Mouse (Mus musculus) mesoderm, embryonic 11.5 days (tissue): ENCODE measurements around the gene Elmo3.

Source experiments
- DNase-seq: peaks from one replicate; pipeline ENCODE4 v3.0.0-alpha.2; 2012; ENCODE audit warnings: low read depth, low spot score

The Elmo3 gene

DNA sequence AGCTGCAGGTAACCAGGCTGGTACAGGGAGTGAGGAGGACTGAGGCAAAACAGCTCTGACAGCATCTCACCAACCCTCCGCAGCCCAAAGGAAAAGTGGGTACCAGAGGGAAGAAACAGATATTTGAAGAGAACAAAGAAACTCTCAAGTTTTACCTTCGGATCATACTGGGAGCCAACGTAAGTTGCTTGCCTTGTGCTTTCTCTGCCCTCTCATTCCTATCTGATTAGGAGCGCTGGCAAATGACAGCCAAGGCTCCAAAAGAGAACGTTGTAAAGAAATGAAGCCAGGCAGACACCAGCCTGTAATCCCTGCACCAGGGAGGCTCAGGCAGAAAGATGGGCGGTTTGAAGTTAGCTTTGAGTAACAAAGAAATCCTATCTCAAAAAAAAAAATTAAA is 21.6 kb downstream of the Elmo3 start:
- no peak for DNase-seq

DNA sequence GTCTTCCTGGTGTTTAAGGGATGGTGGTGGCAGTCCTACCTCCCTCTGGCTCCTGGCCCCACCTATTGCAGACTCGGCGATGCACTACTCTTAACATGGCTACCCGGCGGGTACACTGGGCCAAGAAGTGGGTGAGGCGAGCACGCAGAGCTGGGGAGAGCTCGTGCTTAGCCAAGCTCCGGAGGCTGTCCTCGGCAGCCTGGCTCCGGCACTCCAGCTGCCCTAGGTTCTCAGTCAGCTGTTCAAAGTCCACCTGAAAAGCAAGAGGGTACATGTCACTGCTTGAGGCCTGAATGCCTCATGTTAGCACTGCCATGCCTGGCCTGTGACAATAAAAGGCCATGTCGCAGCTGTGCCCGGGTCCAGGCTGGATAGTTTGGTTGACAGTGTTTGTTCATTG is 24.9 kb downstream of the Elmo3 start:
- no peak for DNase-seq

DNA sequence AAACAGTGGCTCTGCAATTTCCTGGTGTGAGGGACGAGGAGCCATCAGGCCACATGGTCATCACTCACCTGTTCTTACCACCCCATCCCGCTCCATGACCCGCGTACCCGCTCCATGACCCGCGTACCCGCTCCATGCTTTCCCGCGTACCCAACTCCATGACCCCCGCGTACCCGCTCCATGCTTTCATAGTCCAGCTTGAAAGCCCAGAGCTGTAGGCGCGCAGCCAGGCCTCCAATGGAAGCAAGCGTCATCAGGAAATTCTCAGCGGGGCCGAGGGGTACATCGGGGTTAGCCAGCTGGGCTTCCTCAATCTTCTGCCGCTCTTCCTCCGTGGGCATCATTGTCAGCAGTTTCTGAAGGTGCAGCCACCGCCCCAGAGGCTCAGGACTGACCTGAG is 26.1 kb downstream of the Elmo3 start:
- DNase-seq: no peak

DNA sequence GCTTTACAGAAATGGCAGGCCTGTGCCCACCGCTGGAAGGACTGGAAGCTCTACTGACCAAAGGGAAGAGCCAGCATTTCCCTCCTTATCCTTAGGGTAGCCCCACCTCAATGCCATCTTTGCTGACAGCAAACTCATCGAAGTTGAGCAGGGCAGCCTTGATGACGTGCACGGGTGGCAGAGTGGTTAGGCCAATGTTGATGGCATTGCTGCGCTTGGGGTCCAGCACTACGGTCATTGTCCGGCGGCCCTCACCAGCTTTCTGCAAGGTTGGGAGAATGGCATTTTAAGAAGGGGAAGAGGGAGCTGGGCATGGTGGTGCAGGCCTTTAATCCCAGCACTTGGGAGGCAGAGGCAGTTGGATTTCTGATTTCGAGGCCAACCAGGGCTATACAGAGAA is 26.5 kb downstream of the Elmo3 start:
- no peak for DNase-seq

DNA sequence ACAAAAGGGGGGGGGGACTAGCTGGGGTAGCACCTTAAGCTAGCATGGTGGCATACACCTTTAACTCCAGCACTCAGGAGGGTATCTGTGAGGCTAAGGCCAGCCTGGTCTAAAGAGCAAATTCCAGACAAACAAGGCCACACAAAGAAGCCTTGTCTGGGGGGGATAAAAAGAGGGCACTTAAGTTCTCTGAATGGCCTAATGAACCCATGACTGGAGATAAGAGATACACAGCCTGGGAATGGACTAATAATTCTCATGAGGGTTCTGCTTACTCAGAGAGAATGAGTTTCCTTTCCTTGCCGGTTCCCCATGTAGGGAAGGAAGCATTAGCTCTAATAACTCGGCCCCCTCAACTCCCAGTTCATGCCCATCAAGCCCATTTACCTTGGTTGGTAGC is 27.1 kb downstream of the Elmo3 start:
- no peak for DNase-seq

DNA sequence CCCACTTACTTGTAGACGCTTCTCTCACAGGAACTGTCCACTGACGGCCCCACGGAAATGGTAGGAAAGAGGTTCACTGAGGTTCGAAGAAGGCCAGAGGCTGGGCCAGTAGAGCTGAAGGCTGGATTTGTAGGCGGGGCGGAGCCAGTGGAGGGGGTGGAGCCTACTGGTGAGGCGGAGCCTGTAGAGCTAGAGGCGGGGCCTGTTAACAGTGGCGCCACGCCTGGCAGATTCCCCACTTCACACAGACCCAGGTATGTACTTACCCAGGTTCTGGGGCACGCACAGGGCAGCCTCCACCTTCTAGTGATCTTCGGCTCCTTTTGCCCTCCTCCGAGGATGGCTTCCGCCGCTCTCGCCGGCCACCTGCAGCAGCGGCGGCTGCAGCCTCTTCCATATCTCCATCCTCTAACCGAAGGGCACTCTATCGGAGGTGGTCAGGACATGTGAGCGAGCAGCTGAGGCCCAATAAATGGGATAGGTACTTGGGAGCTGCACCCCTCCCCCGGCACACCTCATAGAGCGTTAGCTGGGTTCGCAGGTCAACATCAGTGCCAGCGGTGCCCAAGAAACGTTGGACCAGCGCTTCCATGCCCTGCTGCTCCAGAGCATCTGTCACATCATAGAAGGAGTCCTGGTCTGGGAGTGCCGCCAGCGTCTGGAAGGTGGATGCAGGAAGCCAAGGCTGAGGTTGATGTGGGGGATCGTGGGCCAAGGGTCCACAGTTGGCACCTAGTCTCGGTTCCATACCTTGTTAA is 31.2 kb downstream of the Elmo3 start:
- DNase-seq: no peak

DNA sequence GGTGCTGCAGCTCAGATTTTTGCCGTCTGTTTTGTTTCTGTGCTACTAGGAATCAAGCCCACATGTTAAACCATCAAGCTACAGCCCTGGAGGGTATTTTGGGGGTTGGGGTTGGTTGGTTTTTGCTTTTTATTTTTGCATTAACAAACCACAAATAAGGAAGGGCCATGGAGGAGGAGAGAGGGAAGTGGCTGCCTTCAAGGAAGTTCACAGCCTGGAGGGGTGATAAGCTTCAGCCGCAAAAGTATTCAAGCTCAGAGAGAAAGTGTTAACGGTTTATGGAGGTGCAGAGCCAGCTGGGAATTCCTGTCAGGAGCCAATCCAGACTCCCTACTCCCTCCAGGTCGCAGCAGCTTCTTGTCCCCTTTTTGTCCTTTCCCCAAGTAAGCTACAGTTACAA is 33.6 kb downstream of the Elmo3 start:
- no peak for DNase-seq

DNA sequence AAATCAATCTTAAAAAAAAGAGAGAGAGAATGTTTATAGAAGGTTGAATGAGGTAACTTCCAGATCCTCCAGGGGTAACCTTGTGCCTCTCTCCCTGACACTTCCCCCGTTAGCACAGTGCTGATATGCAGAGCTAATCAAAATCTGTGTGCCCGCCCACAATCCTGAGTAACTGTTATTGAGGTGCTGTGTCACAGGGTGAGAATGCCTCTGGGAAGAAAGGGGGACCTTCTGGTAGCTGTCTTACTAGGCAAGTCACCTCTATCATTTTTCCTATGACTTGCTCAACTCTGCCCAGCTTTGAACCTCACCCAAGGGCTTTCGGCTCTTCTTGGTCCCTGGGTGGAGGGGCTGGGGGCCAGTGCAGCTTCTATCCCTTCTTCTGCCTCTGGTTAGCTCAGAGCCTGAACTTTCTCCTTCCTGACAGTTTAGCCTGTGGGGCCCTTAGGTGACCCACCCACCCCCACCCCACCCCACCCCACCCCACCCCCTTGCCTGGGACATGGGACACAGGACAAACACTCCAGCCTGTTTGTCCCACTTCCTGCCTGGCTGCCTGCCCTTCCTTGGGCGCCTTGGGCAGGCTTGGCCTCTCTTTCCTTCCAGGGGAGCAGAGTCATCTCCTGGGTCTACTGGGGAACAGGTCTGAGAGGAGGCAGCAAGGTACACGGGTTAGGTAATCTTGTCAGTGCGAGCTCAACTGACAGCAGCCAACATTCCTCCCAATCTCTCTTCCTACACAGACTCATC is 34.7 kb downstream of the Elmo3 start:
- no peak for DNase-seq

DNA sequence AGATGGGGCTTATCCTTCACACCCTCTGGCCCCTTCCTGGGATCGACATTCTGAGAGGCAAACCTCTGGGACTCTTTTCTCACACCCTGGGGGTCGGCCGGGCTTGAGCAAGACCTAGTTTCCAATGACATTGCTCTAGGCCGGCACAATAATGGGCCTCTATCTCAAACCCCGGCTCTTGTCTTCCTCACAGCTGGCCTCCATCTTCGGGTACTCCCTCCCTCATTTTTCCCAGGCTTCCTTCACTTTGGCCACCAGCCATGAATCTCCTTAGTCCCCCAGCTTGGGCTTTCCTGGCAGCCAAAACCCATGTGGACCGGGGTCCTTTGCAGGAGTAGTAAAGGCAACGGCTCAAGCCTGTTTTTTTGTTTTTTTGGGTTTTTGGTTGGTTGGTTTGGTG is 36.0 kb downstream of the Elmo3 start:
- no peak for DNase-seq

DNA sequence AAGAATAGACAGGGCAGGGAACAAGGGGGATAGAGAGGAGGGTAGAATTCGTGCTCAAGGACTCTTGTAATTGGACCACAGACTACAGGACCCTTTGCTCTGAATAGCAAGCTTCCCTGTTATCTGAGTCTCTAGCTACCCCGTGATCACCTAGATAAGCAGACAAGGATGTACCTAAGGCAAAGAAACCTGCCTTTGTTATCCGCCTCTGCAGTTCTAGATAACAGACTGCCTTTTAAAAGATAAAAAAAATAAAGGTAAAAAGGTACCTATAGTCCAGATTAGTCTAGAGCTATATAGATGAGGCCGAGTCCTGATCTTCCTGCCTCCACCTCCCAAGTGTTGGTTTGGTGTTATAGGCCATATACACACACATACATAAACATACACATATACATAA is 37.4 kb downstream of the Elmo3 start:
- no peak for DNase-seq

DNA sequence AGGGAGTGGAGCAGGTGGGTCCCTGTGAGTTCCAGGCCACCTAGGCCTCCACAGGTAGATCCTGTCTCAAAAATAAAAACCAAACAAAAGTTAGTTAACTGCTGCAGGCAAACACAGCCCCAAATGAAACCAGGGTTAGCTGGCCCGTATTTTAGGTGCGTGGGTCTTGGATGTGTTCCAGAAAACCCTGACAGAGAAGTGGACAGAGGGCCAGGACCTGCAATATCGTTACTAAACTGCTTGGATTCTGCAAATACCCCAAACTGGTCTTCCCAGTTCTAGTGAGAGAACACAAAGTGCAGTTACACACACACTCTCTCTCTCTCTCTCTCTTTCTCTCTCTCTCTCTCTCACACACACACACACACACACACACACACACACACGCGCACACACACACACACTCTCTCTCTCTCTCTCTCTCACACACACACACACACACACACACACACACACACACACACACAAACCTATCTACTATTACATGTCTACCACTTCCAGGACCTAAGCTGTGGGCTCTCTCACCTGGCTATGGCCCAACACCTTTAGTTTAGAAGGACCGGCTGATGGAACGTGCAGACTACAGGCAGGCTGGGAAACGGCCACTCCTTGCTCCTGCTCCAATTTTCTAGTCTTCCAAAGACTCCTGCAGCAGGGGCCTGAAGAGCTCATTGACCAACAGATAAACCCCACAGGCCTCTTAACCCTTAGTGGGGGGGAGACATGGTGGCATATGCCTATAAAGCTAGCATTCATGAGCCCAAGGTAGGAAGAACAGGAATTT is 38.6 kb downstream of the Elmo3 start:
- no peak for DNase-seq

DNA sequence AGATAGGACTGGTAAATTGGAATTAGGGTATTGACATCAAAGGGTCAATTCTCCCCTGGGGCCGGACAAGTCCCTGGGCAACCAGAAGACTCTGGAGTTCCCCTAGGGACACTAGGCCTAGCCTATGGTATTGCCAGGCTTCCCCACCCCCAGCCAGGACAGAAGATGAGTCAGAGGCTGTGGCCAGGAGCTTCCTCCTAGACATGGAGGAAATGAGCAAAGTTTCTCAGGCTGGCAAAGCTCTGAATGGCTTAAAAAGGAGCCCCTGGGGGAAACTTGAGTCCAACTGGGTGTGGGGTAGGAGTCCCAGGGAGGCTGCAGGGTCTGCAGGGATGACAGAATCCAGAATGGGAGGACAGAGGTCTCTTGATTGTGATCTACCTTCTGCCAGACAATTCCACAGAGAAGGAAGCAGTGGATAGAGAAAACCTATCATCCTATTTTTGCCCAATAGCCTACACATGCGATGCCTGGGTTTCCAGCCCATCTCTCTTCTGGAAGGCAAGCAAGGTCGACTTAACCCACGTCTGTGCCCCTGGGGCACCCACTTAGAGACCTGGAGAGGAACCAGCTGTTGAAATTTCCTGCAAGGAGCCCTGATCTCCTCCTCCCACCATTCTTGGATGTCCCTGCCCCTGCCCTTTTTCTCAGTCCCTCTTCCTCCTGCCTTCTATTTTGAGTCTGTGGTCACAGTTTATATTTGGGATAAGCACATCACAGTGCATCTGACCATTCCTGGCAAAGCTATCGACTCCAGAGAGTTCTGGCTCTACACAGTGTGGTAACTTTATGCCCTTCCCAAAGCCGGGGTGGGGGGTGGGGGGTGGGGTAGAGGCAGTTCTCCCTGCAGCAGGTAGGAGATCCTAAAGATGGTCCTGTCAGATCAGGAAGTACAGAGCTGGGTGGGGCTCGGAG is 39.9 kb downstream of the Elmo3 start:
- no peak for DNase-seq

DNA sequence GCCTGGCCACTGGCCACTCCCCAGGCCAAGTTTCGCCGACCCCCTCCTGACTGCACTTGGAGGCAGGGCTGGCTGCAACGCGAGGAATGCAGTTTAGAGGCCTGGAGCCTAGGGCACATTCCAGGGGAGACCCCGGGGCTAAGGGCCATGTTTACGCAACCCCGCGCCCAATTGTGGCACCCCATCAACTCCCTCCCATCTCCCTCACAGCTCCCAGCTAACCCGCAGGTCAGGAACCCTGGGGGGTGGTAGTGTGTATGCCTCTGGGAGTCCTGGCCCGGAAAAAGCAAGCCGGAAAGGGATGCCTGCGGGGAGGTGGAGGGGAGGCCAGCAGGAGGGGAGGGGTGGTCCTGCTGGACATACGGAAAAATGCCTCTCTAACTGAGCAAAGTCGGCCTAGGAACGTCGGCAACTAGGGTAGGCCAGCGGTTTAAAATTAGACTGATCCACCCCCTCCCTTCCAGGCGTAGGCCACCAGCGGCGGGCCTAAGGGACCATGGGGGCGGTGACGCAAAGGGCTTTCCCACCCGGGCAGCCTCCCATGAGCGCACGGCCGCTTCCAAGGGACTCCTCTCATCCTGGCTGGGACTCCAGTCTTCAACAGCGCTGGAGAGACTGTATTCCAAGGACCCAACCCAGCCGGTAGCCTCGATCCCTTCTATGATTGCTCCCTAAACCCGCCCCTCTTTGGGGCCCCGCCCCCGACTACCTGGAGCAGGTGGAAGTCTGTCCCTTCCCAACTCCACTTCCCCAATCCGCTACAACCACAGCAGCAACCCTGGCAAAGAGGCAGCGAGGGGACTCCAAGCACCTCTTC is 41.4 kb downstream of the Elmo3 start:
- DNase-seq: peak; percentile 66

DNA sequence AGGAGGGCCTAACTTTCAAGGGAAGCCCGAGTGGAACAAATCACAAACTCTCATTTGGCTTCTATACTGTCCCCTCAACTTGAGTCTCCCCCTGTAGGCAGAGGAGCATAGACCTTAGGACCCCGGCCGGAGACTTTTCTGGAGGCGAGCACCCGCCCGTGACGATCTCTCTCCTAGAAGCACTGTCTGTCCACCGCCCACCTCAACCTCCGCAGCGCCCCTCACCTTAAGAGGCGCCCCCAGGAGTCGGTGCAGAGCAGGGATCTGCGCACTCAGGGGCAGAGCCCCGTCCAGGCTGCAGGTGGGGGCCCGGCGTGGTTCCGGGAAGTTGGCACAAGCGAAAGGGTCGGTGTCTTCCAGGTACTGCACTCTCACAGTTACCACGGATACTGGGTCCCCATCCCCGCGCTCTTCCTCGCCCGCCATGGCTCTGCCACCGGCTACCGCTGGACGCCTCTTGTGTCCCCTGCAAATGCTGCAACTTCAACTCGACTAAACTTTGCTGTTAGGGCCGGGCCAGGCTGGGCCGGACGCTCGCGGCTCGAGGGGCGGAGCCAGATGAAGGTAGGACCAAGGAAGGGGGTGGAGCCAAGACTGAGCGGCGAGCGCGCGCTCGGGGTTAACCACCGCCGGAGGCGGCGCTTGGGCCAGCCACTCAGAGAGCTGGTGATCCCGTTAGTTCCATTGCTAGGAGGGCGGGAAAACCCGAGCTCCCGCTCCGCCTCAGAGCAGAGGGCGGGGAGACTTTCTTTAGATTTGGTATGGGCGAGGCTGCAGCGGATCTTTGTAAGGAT is 42.2 kb downstream of the Elmo3 start, which contains the start of gene Fhod1:
Fhod1 (minus strand) TSS at position 526 of the 794 bp plus-strand sequence.
- peak; percentile 97 for DNase-seq

DNA sequence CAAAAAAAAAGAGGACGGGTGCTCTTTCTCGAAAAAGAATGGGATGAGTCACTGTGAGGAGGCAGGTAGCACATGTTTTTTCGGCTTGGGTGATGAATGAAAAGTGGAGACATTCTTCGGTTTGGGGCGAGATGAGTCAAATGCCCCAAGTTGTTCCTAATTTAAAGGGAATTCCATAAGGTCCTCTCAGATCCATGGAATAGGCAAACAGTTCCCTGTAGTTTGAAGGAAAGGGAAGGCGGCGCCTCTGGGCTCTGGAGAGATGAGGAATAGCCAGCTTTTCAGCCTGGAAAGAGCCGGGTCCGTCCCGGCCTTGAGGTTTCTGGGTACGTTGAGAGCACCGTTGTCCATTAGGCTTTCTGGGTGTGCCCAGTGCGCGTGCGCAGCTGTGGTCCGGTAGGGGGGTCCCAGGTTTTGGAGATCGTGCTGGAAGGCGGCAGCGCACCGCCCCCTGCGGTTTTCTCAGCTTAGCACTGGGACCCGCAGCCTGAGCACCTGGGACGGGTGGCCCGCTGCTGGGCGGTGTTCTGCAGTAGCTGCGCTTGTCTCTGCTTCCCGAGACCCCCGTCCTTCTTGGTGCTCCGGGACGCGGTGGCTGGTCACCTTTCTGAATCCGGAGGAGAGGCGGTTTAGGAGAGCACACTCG is 43.2 kb downstream of the Elmo3 start, which contains the start of gene Slc9a5:
Slc9a5 (plus strand) TSS at position 394 of the 646 bp plus-strand sequence.
- peak; percentile 87 for DNase-seq

DNA sequence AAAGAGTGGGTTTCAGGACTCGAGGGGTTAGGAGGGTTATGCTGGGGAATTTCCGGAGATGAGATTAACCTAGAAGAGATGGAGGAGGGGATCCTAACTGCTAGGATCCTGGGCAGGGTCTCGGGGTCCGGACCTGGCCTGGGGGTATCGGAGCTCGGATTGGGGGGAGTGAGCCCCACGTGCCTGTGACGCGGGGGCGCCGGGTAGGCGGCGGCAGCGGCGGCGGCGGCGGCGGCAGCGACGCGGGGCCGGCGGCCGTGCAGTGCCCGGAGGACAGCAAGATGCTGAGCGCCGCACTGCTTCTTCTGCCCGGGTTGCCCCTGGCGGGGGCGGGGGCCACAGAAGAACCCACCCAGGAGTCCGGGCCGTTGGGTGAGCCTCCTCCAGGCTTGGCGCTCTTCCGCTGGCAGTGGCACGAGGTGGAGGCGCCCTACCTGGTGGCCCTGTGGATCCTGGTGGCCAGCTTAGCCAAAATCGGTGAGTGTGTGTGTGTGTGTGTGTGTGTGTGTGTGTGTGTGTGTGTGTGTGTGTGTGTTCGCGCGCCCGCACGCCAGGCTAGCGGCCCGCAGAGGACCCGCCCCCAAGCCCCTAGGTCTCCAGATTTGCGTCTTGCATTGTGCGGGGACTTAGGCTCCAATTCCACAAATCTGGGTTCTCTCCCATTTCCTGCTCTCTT is 43.8 kb downstream of the Elmo3 start:
- peak; percentile 56 for DNase-seq

DNA sequence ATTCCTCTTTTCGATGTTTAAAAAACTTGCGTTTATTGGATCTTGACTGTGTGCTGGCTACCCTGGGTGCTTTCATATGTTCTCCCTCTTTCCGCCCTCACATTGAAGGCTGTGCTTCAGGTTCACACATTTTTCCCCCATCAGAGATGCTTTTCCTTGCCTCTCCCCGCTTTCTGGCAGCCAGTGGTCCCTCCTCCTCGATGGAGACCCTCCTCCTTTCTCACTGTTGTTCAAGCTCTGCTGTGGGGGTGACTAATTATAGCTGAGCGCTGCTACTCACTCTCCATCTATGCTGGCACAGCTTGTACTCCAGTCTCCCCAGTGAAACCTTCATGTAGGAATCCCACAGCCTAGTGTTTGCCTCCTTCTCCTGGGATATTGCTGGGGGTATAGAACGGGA is 44.8 kb downstream of the Elmo3 start:
- DNase-seq: no peak

DNA sequence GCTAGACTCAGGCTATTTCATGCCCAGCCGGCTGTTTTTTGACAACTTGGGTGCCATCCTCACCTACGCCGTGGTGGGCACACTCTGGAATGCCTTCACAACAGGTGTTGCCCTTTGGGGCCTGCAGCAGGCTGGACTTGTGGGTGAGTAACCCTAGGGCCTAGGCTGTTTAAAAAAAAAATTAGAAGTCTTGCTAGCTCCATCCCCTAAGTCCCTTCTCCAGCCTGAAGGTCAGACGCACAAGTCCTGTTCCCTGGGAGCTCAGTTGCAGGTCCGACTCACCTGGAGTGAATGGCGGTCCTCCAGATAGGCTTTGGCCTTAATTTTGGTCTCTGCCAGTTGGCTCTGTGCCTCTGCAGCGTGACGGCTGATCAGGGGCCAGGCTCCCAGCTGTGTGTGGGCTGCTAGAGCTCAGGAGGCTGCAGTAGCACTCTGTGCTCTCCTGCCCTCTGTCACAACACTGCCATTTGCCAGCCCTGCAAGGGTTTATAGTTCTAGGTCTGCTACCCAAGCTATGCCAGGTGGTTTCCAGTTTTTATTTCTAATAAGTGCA is 48.3 kb downstream of the Elmo3 start:
- no peak for DNase-seq
